Mouse (Mus musculus) lung, embryonic 16.5 days (tissue): ENCODE measurements at regions not wholly inside any gene's neighbourhood (a gene's known extent, or its start where the extent isn't known, plus 50 kb on each side); places are given as distances from the start of the nearest gene placed in this dataset.

Experiments
- ATAC-seq: fragments of 200-750 bp; cut with Nextera tagmentation; 2 replicates; pipeline ENCODE4 v1.8.0; 2017; ENCODE audit warnings: low read depth, mild to moderate bottlenecking, moderate library complexity
- H3K27ac ChIP-seq: fragments of 300-500 bp; sonication (generic); 2 replicates; pipeline ENCODE4 v1.5.1; 2014; ENCODE audit warnings: mild to moderate bottlenecking, control low read depth, low read length
- H3K27me3 ChIP-seq: fragments of 300-500 bp; sonication (generic); 2 replicates; pipeline ENCODE4 v1.6.1; 2014; ENCODE audit warnings: low read depth, low read length, mixed read lengths; ENCODE audit not compliant: control insufficient read depth, insufficient read depth
- H3K36me3 ChIP-seq: fragments of 300-500 bp; sonication (generic); 2 replicates; pipeline ENCODE4 v1.6.1; 2014; ENCODE audit warnings: low read length; ENCODE audit not compliant: control insufficient read depth, insufficient read depth
- H3K4me1 ChIP-seq: fragments of 300-500 bp; sonication (generic); replicated peaks from 2 replicates; pipeline ENCODE4 v1.6.1; 2014; ENCODE audit warnings: low read length, mixed read lengths; ENCODE audit not compliant: control insufficient read depth, insufficient read depth
- H3K4me2 ChIP-seq: fragments of 300-500 bp; sonication (generic); 2 replicates; pipeline ENCODE4 v1.6.1; 2014; ENCODE audit warnings: low read depth, low read length, control low read depth
- H3K4me3 ChIP-seq: fragments of 300-500 bp; sonication (generic); 2 replicates; pipeline ENCODE4 v1.5.1; 2014; ENCODE audit warnings: mild to moderate bottlenecking, low read length, control low read depth
- H3K9ac ChIP-seq: fragments of 300-500 bp; sonication (generic); 2 replicates; pipeline ENCODE4 v1.6.1; 2014; ENCODE audit warnings: low read length, control low read depth
- H3K9me3 ChIP-seq: fragments of 300-500 bp; sonication (generic); 2 replicates; pipeline ENCODE4 v1.6.1; 2016; ENCODE audit warnings: low read length; ENCODE audit not compliant: control insufficient read depth
- WGBS: fragments of 180-500 bp; shearing (Covaris S2); extraction: QIAGEN DNeasy Blood & Tissue Kit; methylation state at CpG from one replicate; pipeline ENCODE4 v1.1.7; 2014; 5-methylcytosine and 5-hydroxymethylcytosine counted together

- Histone ChIP-seq H3K9me3 (no peaks in the 10 kb centered on the region), H3K36me3 (no peaks in the 10 kb centered on the region), H3K4me2 (no peak overlapping the region), H3K27ac (no peak overlapping the region), H3K4me3 (no peak overlapping the region), H3K9ac (no peak overlapping the region), H3K27me3 (no peaks in the 10 kb centered on the region), H3K4me1 (no peaks in the 10 kb centered on the region)
- WGBS: 52% methylated on average over 5 of the region's 5 CpGs
- no peak for ATAC-seq
Observed at GRCm38 (mm10) chr12:50893604-50894003, 244.7 kb upstream of the Prkd1 start.

GRCm38 (mm10) chr12:50875796-50876195, 226.9 kb upstream of the Prkd1 start:
- no peak for ATAC-seq
- Histone ChIP-seq H3K4me2 (no peak overlapping the region), H3K4me3 (no peak overlapping the region), H3K9me3 (no peaks in the 10 kb centered on the region), H3K27me3 (no peaks in the 10 kb centered on the region), H3K36me3 (no peaks in the 10 kb centered on the region), H3K9ac (no peak overlapping the region), H3K27ac (no peak overlapping the region), H3K4me1 (no peaks in the 10 kb centered on the region)

- Histone ChIP-seq H3K4me3 (no peak overlapping the region), H3K27ac (no peak overlapping the region), H3K4me1 (no peaks in the 10 kb centered on the region), H3K27me3 (no peaks in the 10 kb centered on the region), H3K9ac (no peak overlapping the region), H3K9me3 (no peaks in the 10 kb centered on the region), H3K4me2 (no peak overlapping the region), H3K36me3 (no peaks in the 10 kb centered on the region)
- 86% methylated on average over 4 of the region's 4 CpGs for WGBS
- no peak for ATAC-seq
Observed at GRCm38 (mm10) chr12:50874024-50874398, 225.1 kb upstream of the Prkd1 start.

DNA sequence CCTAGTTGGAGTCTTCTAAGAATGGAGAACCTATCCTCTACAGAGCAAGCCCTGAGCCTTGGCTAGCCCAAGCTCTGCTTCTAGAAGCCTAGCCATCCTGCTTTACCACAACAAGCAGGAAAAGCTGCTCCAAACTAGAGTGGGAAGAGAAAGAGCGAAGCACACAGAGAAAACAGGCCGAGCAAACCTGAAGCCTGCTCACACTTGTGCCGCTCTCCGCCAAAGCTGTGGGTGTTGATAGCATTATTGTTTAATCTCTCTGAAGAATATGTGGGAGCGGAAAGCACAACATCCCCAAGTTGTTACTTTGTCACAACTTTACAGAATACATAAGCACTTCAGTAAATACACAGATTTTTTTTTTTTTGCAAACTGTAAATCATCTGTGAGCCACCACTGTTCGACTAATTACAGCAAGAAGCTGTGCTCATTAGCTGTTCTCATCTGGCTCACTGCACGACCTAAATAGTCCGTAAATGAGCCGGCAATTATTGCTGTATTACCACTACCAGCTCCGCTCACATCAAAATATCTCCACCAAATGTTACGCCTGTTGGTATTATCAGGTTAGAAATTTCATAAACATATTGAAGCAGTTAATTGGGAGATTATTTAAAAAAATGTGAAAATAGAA, 224.6 kb upstream of the Prkd1 start:
- H3K4me3 ChIP-seq: no peak overlapping the region
- H3K9me3 ChIP-seq: no peaks in the 10 kb centered on the region
- H3K27ac ChIP-seq: no peak overlapping the region
- ATAC-seq: no peak
- 87% methylated on average over 11 of the region's 11 CpGs for WGBS
- H3K4me1 ChIP-seq: no peaks in the 10 kb centered on the region
- no peak overlapping the region for H3K9ac ChIP-seq
- no peaks in the 10 kb centered on the region for H3K36me3 ChIP-seq
- H3K27me3 ChIP-seq: no peaks in the 10 kb centered on the region
- no peak overlapping the region for H3K4me2 ChIP-seq

GRCm38 (mm10) chr12:50851644-50852043, 202.7 kb upstream of the Prkd1 start:
- H3K27me3 ChIP-seq: no peaks in the 10 kb centered on the region
- H3K27ac ChIP-seq: no peak overlapping the region
- H3K9ac ChIP-seq: no peak overlapping the region
- no peak overlapping the region for H3K4me2 ChIP-seq
- WGBS: 73% methylated on average over 3 of the region's 3 CpGs
- no peak for ATAC-seq
- H3K9me3 ChIP-seq: no peaks in the 10 kb centered on the region
- H3K4me1 ChIP-seq: 0 out of 2 replicates have a peak, but pooled peaks cover 2% of the 10 kb centered on the region
- H3K4me3 ChIP-seq: no peak overlapping the region
- no peaks in the 10 kb centered on the region for H3K36me3 ChIP-seq

DNA sequence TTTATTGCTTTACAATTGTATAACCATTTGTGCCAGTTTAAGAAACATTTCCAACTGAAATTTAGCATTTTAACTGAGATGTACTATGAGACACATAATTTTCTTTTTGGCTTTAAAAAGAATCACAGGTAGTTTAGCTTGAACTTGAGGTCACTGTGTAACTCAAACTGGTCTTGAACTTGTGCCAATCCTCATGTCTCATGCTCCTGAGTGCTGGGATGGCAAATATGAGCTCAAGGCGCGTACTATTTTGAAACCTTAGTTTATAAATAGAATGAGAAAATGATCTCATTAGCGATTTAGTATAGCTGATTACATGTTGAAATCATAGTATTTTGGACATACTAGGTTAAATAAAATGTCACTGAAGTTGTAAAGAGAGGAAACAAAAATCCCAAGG, 199.1 kb upstream of the Prkd1 start:
- WGBS: 55% methylated on average over 3 of the region's 3 CpGs
- Histone ChIP-seq H3K4me2 (no peak overlapping the region), H3K36me3 (no peaks in the 10 kb centered on the region), H3K27ac (no peak overlapping the region), H3K4me3 (no peak overlapping the region), H3K9me3 (no peaks in the 10 kb centered on the region), H3K9ac (no peak overlapping the region), H3K27me3 (no peaks in the 10 kb centered on the region), H3K4me1 (0 out of 2 replicates have a peak, but pooled peaks cover 2% of the 10 kb centered on the region)
- no peak for ATAC-seq

DNA sequence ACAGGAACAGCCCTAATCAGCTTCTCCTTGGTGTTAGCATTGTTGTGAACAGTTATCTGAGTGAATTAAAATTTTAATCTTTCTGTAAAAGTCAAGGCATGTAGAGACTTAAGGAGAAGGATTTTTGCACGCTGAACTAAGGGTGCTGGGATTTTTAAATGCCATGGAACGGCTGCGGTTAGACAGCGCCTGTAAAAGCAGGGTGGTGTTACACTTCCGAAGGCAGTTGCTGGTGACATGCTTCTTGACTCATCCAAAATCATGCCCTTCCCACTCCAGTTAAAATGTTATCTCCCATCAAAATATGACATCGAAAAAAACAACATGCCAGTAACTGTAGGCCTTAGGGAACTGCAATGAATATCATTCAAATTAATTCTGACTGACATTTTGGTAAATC, 193.8 kb upstream of the Prkd1 start:
- Histone ChIP-seq H3K9me3 (no peaks in the 10 kb centered on the region), H3K4me3 (no peak overlapping the region), H3K9ac (no peak overlapping the region), H3K4me1 (no peaks in the 10 kb centered on the region), H3K4me2 (no peak overlapping the region), H3K27ac (no peak overlapping the region), H3K27me3 (no peaks in the 10 kb centered on the region), H3K36me3 (no peaks in the 10 kb centered on the region)
- no peak for ATAC-seq
- 85% methylated on average over 6 of the region's 6 CpGs for WGBS

DNA sequence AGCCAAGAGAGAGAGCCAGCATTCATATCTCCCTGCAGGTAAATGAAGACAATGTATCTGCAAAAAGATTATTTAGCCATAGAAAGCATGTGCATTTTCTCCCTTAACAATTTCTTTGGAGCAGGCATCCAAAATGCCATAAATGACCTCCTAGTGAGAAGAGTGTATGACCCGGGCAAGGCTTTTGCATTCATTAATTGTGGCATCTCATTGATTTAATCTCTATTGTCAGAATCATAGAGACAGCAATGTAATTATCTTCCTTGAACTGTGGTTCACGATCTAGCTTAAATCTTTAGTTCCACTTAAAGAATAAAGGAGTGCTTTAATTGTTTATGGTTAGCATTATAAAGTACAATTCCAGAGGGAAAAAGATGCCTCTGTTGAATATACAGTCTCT, 190.5 kb upstream of the Prkd1 start:
- no peaks in the 10 kb centered on the region for H3K9me3 ChIP-seq
- ATAC-seq: no peak
- no peak overlapping the region for H3K9ac ChIP-seq
- H3K27me3 ChIP-seq: no peaks in the 10 kb centered on the region
- H3K27ac ChIP-seq: no peak overlapping the region
- H3K36me3 ChIP-seq: no peaks in the 10 kb centered on the region
- no peak overlapping the region for H3K4me2 ChIP-seq
- no peak overlapping the region for H3K4me3 ChIP-seq
- no peaks in the 10 kb centered on the region for H3K4me1 ChIP-seq
- 78% methylated on average over 2 of the region's 2 CpGs for WGBS

- 63% methylated on average over 7 of the region's 7 CpGs for WGBS
- no peak overlapping the region for H3K9ac ChIP-seq
- no peak for ATAC-seq
Observed at GRCm38 (mm10) chr12:50808731-50809281, 159.9 kb upstream of the Prkd1 start.

DNA sequence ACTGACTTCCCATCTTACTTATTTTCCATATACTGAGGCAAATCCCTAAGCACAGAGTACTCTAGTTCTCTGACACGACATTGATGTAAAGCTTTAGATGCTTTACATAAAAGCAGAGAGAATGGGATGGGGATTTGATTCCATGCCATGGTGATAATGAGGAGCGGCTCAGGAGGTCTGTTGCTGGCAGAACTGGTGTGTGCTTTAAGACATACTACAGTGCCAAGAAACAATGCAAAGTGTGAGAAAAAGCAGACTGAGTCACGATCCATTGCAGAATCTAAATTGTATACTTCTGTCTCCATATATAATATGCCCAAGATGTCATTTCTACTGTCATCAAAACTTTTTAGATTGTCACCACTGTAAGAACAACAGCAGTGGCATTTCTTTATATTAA, 155.5 kb upstream of the Prkd1 start:
- 56% methylated on average over 3 of the region's 3 CpGs for WGBS
- Histone ChIP-seq H3K36me3 (no peaks in the 10 kb centered on the region), H3K4me2 (no peak overlapping the region), H3K4me1 (no peaks in the 10 kb centered on the region), H3K9me3 (no peaks in the 10 kb centered on the region), H3K27ac (no peak overlapping the region), H3K4me3 (no peak overlapping the region), H3K9ac (no peak overlapping the region), H3K27me3 (no peaks in the 10 kb centered on the region)
- no peak for ATAC-seq

More at GRCm38 (mm10) chr12:50808731-50809281, 159.9 kb upstream of the Prkd1 start:
- Histone ChIP-seq H3K4me2 (no peak overlapping the region), H3K27ac (no peak overlapping the region), H3K4me3 (no peak overlapping the region), H3K9me3 (no peaks in the 10 kb centered on the region), H3K27me3 (no peaks in the 10 kb centered on the region), H3K36me3 (no peaks in the 10 kb centered on the region), H3K4me1 (no peaks in the 10 kb centered on the region)
